Mouse (Mus musculus) midbrain, embryonic 16.5 days (tissue): Measurements from ENCODE around the gene Retreg1. TPM values are rescaled to one million over a fixed set of nuclear protein-coding genes. Genes with fewer than 3 reads are reported as not detected.

ENCODE experiments used
- ATAC-seq: fragments of 200-750 bp; cut with Nextera tagmentation; 2 replicates; pipeline ENCODE4 v1.8.0; 2017; ENCODE audit warnings: moderate TSS enrichment
- H3K27ac ChIP-seq: fragments of 300-500 bp; sonication (generic); 2 replicates; pipeline ENCODE4 v1.5.1; 2014; ENCODE audit warnings: mild to moderate bottlenecking, low read length, mixed read lengths
- H3K27me3 ChIP-seq: fragments of 300-500 bp; sonication (generic); 2 replicates; pipeline ENCODE4 v1.6.1; 2014; ENCODE audit warnings: low read depth, low read length, mixed read lengths; ENCODE audit not compliant: control insufficient read depth, insufficient read depth
- H3K36me3 ChIP-seq: fragments of 300-500 bp; sonication (generic); 2 replicates; pipeline ENCODE4 v1.6.1; 2014; ENCODE audit warnings: mild to moderate bottlenecking, low read length, moderate library complexity, mixed read lengths; ENCODE audit not compliant: control insufficient read depth, insufficient read depth
- H3K4me1 ChIP-seq: fragments of 300-500 bp; sonication (generic); 2 replicates; pipeline ENCODE4 v1.6.1; 2014; ENCODE audit warnings: mild to moderate bottlenecking, low read length, mixed read lengths; ENCODE audit not compliant: control insufficient read depth, insufficient read depth
- H3K4me2 ChIP-seq: fragments of 300-500 bp; sonication (generic); 2 replicates; pipeline ENCODE4 v1.6.1; 2014; ENCODE audit warnings: mild to moderate bottlenecking, low read length, mixed read lengths
- H3K4me3 ChIP-seq: fragments of 300-500 bp; sonication (generic); 2 replicates; pipeline ENCODE4 v1.5.1; 2014; ENCODE audit warnings: low read depth, mild to moderate bottlenecking, low read length, moderate library complexity, mixed read lengths
- H3K9ac ChIP-seq: fragments of 300-500 bp; sonication (generic); 2 replicates; pipeline ENCODE4 v1.6.1; 2014; ENCODE audit warnings: low read depth, low read length, mixed read lengths
- H3K9me3 ChIP-seq: fragments of 300-500 bp; sonication (generic); replicated peaks from 2 replicates; pipeline ENCODE4 v1.6.1; 2014; ENCODE audit warnings: mild to moderate bottlenecking, low read length, mixed read lengths; ENCODE audit not compliant: control insufficient read depth, poor library complexity, severe bottlenecking
- WGBS: fragments of 180-500 bp; shearing (Covaris S2); extraction: QIAGEN DNeasy Blood & Tissue Kit; methylation state at CpG from one replicate; pipeline ENCODE4 v1.1.7; 2014; 5-methylcytosine and 5-hydroxymethylcytosine counted together
- polyA plus RNA-seq: library from polyadenylated mRNA; unstranded; fragments of >200 nt; fragmentation: Nextera tagmentation; extraction: Ambion mirVana; gene quantifications from 2 replicates; pipeline ENCODE4 v1.2.1, GENCODE M21; 2015

Gene Retreg1
- polyA plus RNA-seq, 1 experiment from 2014 or later: 18.4 TPM

DNA sequence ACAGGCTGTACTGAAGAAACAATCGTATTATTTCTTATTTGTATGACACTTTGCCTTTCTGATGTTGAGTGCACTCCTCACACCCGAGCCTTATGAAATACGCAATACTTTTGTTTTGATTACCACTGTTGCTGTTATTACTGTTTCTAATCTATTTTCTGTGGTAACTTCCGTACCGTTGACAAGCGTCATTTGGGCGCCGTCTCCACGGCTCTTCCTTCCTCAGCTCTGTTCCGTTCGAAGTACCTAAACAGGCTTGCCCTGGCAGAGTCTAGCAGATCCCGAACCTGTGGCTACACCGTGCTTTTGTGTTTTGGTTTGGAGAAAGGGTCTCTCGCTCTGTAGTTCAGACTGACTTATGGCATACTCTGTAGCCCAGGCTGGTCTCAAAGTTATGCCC lies 84.1 kb downstream of the Retreg1 start:
- Histone ChIP-seq H3K9me3 (no peaks in the 10 kb centered on the region), H3K36me3 (no peaks in the 10 kb centered on the region), H3K27ac (no peak overlapping the region), H3K27me3 (no peaks in the 10 kb centered on the region), H3K4me1 (no peaks in the 10 kb centered on the region), H3K9ac (no peak overlapping the region), H3K4me3 (no peak overlapping the region), H3K4me2 (no peak overlapping the region)
- WGBS: 97% methylated on average over 14 of the region's 14 CpGs
- ATAC-seq: no peak

DNA sequence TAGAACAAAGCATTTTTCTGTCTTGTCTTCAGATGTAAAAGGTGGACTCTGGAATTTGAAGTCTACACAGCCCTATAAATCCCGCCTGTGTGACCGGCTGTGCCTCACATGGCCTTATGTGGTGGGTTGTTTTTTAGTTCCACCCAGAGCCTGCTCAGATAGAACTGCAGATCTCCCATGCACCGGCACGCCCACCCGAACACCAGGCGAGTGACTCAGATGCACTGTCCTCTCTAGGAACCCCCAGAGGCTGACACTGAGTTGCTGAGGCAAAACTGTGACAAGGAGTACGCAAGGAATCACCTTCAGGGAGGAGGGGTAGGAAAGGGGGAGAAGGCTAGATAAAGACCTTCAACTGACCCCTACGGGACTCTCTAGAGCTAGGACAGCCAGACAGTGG lies 85.0 kb downstream of the Retreg1 start:
- H3K4me1 ChIP-seq: no peaks in the 10 kb centered on the region
- no peak overlapping the region for H3K9ac ChIP-seq
- H3K27ac ChIP-seq: no peak overlapping the region
- H3K4me3 ChIP-seq: no peak overlapping the region
- no peaks in the 10 kb centered on the region for H3K9me3 ChIP-seq
- ATAC-seq: no peak
- WGBS: 95% methylated on average over 8 of the region's 8 CpGs
- H3K36me3 ChIP-seq: no peaks in the 10 kb centered on the region
- H3K4me2 ChIP-seq: no peak overlapping the region
- H3K27me3 ChIP-seq: no peaks in the 10 kb centered on the region

DNA sequence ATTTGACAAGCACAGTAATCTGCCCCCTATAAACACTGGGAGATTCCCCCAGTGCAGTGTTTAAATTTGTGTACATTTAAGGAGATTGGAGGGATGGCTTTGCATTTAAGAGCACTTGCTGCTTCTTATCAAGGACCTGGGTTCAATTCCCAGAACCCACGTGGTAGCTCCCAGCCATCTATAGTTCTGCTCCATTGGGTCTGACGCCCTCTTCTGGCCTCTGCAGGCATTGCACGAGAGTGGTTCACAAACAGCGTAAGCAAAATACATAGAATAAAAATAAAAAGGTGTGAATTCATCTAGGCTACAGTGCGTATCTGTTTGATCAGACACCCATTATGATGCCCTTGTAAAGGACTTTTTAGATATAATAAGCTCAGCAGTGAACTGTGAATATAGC lies 85.9 kb downstream of the Retreg1 start:
- no peaks in the 10 kb centered on the region for H3K27me3 ChIP-seq
- no peak for ATAC-seq
- no peaks in the 10 kb centered on the region for H3K9me3 ChIP-seq
- no peaks in the 10 kb centered on the region for H3K36me3 ChIP-seq
- 65% methylated on average over 5 of the region's 5 CpGs for WGBS
- H3K9ac ChIP-seq: no peak overlapping the region
- no peak overlapping the region for H3K4me2 ChIP-seq
- no peaks in the 10 kb centered on the region for H3K4me1 ChIP-seq
- no peak overlapping the region for H3K27ac ChIP-seq
- H3K4me3 ChIP-seq: no peak overlapping the region

DNA sequence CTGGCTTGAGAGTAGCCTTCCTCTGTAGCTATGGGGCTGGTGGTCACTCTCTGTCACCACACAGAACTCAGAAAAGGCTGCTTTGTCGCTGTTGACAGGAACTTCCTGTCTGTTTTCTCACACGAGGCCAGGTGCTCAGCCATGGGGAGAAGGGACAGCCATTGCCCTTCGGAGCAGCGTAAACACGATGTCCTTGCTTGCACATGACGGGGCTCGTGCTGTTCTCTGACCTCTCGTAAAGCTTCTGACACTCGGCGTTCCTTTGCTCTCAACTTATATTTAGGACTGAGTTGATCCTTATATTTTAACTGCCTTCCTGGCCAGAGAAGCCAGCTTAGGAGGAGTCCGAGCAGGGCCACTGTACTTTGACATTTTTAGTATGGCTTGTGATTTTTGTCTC lies 86.5 kb downstream of the Retreg1 start:
- H3K4me1 ChIP-seq: no peaks in the 10 kb centered on the region
- WGBS: 86% methylated on average over 11 of the region's 11 CpGs
- H3K9me3 ChIP-seq: no peaks in the 10 kb centered on the region
- H3K4me2 ChIP-seq: no peak overlapping the region
- H3K27me3 ChIP-seq: no peaks in the 10 kb centered on the region
- ATAC-seq: no peak
- H3K27ac ChIP-seq: no peak overlapping the region
- no peak overlapping the region for H3K9ac ChIP-seq
- no peak overlapping the region for H3K4me3 ChIP-seq
- H3K36me3 ChIP-seq: no peaks in the 10 kb centered on the region

DNA sequence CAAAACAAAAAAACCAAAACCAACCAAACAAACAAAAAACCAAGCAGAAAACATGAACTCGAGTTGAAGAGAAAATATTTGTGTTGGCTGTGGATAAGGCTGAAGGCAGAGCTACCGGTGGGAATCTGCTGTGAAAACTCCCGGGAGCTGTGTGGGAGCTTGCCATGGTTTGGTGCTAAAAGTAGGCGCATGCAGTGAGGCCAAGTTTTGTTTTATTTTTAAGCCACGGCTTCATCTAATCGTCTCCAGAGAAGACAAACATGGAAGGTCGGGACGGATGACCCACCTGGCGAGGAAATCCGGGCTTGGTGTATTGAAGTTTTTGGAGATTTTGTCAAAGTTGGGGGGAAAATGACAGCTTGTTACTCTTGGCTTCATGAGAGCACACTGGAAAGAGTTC lies 87.0 kb downstream of the Retreg1 start:
- H3K27me3 ChIP-seq: no peaks in the 10 kb centered on the region
- no peak for ATAC-seq
- no peak overlapping the region for H3K4me3 ChIP-seq
- H3K27ac ChIP-seq: no peak overlapping the region
- H3K36me3 ChIP-seq: no peaks in the 10 kb centered on the region
- WGBS: 94% methylated on average over 10 of the region's 10 CpGs
- H3K9me3 ChIP-seq: no peaks in the 10 kb centered on the region
- H3K4me1 ChIP-seq: no peaks in the 10 kb centered on the region
- no peak overlapping the region for H3K4me2 ChIP-seq
- no peak overlapping the region for H3K9ac ChIP-seq

DNA sequence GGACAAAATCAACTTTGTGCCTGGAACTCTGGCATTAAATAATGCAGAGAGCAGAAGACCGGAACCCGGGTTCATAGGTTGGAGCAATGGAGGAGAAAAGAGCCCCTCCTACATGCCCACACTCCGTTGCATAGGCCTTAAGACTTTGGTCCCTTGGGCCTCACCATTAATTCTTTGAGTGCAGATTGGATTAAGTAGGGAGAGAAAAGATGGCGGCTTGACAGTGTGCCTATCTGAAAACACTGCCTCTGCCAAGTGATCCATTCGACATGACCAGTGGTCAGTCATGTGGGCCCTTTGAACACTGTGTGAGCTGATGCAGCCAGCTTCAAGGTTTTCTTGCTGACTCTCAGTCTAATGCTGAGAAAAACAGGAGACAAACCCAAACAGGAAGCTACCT lies 87.7 kb downstream of the Retreg1 start:
- H3K4me3 ChIP-seq: no peak overlapping the region
- no peak overlapping the region for H3K27ac ChIP-seq
- ATAC-seq: no peak
- 80% methylated on average over 5 of the region's 5 CpGs for WGBS
- H3K9me3 ChIP-seq: no peaks in the 10 kb centered on the region
- no peak overlapping the region for H3K4me2 ChIP-seq
- H3K27me3 ChIP-seq: no peaks in the 10 kb centered on the region
- no peak overlapping the region for H3K9ac ChIP-seq
- no peaks in the 10 kb centered on the region for H3K36me3 ChIP-seq
- H3K4me1 ChIP-seq: no peaks in the 10 kb centered on the region

DNA sequence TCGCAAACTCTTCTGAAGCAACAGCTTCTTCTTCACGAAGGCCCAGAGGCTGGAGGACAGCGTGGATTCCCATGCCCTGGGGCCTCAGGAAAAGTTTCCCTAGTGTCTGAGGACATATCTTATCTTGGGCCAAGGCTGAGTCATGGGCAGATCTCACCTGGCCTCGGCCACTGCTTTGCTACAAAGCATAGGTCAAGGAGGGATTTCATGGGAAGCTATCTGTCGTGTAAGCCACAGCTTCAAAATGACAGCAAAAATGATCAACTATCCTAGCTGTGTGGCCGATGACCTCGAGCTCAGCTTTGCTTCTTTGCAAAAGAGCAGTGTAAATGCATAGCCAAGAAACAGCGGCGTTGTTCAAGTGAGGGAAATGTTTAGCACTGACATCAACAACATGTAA lies 89.5 kb downstream of the Retreg1 start:
- ATAC-seq: no peak
- Histone ChIP-seq H3K27me3 (no peaks in the 10 kb centered on the region), H3K27ac (no peak overlapping the region), H3K4me3 (no peak overlapping the region), H3K36me3 (no peaks in the 10 kb centered on the region), H3K4me1 (no peaks in the 10 kb centered on the region), H3K9ac (no peak overlapping the region), H3K4me2 (no peak overlapping the region), H3K9me3 (no peaks in the 10 kb centered on the region)
- WGBS: 90% methylated on average over 9 of the region's 9 CpGs

DNA sequence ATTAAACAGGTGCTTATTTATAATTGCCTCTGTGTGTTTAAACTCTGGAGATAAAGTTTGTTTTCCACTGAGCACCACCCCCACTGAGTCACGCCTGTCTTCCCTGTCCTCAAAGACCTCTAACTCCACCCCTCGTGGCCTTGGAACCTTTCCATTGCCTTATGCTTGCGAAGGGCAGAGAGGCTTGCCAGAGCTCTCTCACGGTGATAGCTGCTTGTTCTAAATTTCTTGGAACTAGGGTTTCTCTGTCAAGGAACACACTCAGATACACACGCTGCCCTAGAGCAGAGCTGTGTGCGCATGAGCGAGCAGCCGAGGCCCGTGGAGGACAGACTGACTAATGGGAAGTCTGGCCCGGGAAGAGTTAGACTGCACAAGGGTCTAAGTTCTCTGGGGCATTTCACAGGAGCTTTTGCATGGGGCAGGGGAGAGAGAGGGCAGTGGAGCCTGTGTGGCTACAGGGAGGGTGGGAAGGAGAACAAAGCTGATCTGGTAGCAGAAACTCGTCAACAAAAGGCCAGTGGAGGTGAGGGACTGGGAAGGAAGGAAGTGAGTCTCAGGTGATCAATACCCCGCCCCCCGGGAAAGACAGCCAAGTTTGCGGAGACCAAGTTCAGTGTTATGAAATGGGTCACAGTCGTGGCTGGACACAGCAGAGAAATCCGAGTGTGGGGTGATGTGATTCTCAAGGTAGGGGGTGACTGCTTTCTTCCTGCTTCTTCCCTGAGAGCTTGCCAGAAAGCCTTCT lies 90.1 kb downstream of the Retreg1 start:
- no peaks in the 10 kb centered on the region for H3K36me3 ChIP-seq
- H3K4me2 ChIP-seq: no peak overlapping the region
- H3K4me3 ChIP-seq: no peak overlapping the region
- no peak for ATAC-seq
- no peak overlapping the region for H3K27ac ChIP-seq
- H3K4me1 ChIP-seq: no peaks in the 10 kb centered on the region
- no peak overlapping the region for H3K9ac ChIP-seq
- no peaks in the 10 kb centered on the region for H3K9me3 ChIP-seq
- no peaks in the 10 kb centered on the region for H3K27me3 ChIP-seq
- 63% methylated on average over 16 of the region's 16 CpGs for WGBS

DNA sequence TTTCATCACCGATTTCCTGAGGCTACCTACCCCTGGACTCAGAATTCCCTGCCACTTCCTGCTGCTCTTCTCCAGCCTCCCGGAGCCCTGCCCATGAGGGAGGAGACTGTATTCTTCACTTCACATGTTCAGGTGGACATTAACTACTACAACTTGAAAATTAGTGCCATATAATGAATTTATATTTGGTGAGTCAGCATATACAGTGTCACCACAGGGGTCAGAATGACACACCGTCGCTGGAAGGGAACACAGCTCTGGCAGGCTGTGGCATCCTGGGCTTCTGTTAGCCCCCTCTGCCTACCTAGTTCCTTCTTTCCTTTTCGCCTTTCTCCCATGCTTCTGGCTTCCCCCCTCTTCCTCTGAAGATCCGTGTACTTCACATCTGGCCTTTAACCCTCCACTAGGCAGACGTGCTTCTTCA lies 90.7 kb downstream of the Retreg1 start:
- ATAC-seq: no peak
- Histone ChIP-seq H3K27ac (no peak overlapping the region), H3K4me3 (no peak overlapping the region), H3K4me1 (no peaks in the 10 kb centered on the region), H3K4me2 (no peak overlapping the region), H3K27me3 (no peaks in the 10 kb centered on the region), H3K9me3 (no peaks in the 10 kb centered on the region), H3K36me3 (no peaks in the 10 kb centered on the region), H3K9ac (no peak overlapping the region)
- 78% methylated on average over 7 of the region's 7 CpGs for WGBS
